In the genomic region with DNA sequence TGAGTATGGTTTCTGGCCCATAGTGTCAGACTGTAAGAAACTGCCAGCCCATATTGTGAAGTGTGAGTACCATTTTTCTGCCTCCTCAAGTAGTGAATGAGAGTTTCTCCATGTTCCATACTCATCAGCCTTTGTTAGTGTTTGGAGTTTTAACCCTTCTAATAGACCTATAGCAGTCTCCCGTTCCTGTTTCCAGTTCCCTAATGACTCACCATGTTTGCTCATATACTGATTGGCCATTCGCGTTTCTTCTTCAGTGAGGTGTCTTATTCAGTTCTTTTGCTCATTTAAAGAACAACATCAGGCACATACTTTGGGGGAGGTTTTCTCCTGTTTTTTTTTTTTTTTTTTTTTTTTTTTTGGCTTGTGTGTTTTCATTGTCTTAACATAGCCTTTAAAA, we compare ENCODE assay signal across 22 mouse cellular contexts. TPM values are rescaled to one million over a fixed set of nuclear protein-coding genes. Genes with fewer than 3 reads are reported as not detected.
"Had no signal": no experiment of that assay in that cellular context is flagged by ENCODE, and none has a peak within 500 bp of the region (broad histone marks: within the 10 kb centered on the region; RNA-seq: fewer than 3 reads in every experiment).

No protein-coding gene starts in this region.

- DNase-seq: liver, postnatal 0 days; lung, adult 2 months; lung, postnatal 14 days; lung, postnatal 36 days; right cerebral cortex, postnatal 14 days; thymus, postnatal 14 days; thymus, postnatal 36 days had no signal

- H3K36me3 ChIP-seq: liver, embryonic 15.5 days; lung, embryonic 15.5 days; midbrain, embryonic 13.5 days; midbrain, embryonic 15.5 days; neural tube, embryonic 12.5 days; stomach, embryonic 15.5 days had no signal

- H3K27me3 ChIP-seq: liver, embryonic 15.5 days; lung, embryonic 15.5 days; megakaryocyte, embryonic 14.5 days; midbrain, embryonic 13.5 days; midbrain, embryonic 15.5 days; neural tube, embryonic 12.5 days; stomach, embryonic 15.5 days had no signal

- H3K9me3 ChIP-seq: liver, embryonic 15.5 days; lung, embryonic 15.5 days; megakaryocyte, embryonic 14.5 days; midbrain, embryonic 13.5 days; midbrain, embryonic 15.5 days; neural tube, embryonic 12.5 days; stomach, embryonic 15.5 days had no signal

- ATAC-seq: liver, postnatal 0 days; lung, postnatal 0 days; midbrain, embryonic 13.5 days; midbrain, embryonic 15.5 days had no signal

- H3K27ac ChIP-seq: liver, embryonic 15.5 days; lung, embryonic 15.5 days; macrophage; midbrain, embryonic 13.5 days; midbrain, embryonic 15.5 days; neural tube, embryonic 12.5 days; stomach, embryonic 15.5 days; stomach, postnatal 0 days had no signal

- H3K9ac ChIP-seq: liver, embryonic 15.5 days; liver, postnatal 0 days; lung, embryonic 15.5 days; midbrain, embryonic 13.5 days; midbrain, embryonic 15.5 days; neural tube, embryonic 12.5 days; stomach, embryonic 15.5 days had no signal

- H3K4me1 ChIP-seq: liver, embryonic 15.5 days; lung, embryonic 15.5 days; megakaryocyte, embryonic 14.5 days; midbrain, embryonic 15.5 days; stomach, embryonic 15.5 days had no signal

- H3K4me3 ChIP-seq: liver, embryonic 15.5 days; lung, embryonic 15.5 days; megakaryocyte, embryonic 14.5 days; midbrain, embryonic 13.5 days; midbrain, embryonic 15.5 days; neural tube, embryonic 12.5 days; stomach, embryonic 15.5 days had no signal

- H3K4me2 ChIP-seq: liver, embryonic 15.5 days; lung, embryonic 15.5 days; midbrain, embryonic 11.5 days; midbrain, embryonic 13.5 days; midbrain, embryonic 15.5 days; neural tube, embryonic 12.5 days; stomach, embryonic 15.5 days had no signal

RNA-seq across cellular contexts. Expression of gene Clip4, which starts 2.4 kb away (rescaled TPM):
- polyA plus RNA-seq: macrophage had no signal

RNA-seq across cellular contexts. Expression of gene Pcare, which starts 18.0 kb away (rescaled TPM):
- polyA plus RNA-seq: liver, embryonic 15.5 days; liver, postnatal 0 days; lung, embryonic 15.5 days; lung, postnatal 0 days; macrophage; midbrain, embryonic 11.5 days; midbrain, embryonic 13.5 days; midbrain, embryonic 15.5 days; midbrain, postnatal 0 days; neural tube, embryonic 12.5 days; neural tube, embryonic 14.5 days; spleen, adult 2 months; stomach, embryonic 15.5 days; stomach, postnatal 0 days; thymus, postnatal 0 days had no signal
